14 mouse cellular contexts compared by ENCODE assay signal in the genomic region with DNA sequence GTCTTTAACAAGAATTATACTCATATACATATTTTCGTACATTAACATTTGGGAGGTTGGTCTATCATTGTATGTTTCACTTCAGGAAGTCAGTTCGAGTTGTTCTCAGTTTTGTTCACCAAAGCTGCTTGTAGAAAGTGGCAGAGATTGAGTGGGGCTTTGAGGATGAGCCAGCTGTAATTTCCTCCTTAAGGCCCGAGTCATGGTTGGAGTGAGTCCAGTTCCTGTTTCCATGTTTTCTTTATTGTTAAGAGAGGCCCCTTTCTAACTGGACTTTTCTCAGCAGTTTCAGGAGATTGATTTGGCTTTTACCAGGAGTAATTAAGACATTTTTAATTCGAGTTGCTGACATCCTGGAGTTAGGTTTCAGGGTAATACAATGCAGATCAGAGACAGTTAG.
DNase-seq lines count a peak whose midpoint lies in the region; ATAC-seq and TF ChIP-seq lines count a peak whose summit lies in the region.
"Had no signal": no experiment of that assay in that cellular context is flagged by ENCODE, and none has a peak within 500 bp of the region (broad histone marks: within the 10 kb centered on the region; RNA-seq: fewer than 3 reads in every experiment).

No protein-coding gene starts in this region.

- no peak for TF ChIP-seq CTCF in midbrain, postnatal 0 days (IDR thresholded peaks at IDR 0.05)

- H3K4me3 ChIP-seq in kidney, embryonic 15.5 days (replicated peaks), result no peak overlapping the region
- H3K4me3 ChIP-seq in midbrain, postnatal 0 days (ENCODE audit: low read depth, low read length), result no peak overlapping the region
- H3K4me3 ChIP-seq in midbrain, embryonic 15.5 days, result no peak overlapping the region
- no peak overlapping the region for H3K4me3 ChIP-seq in heart, embryonic 16.5 days (ENCODE audit: low read length)
- H3K4me3 ChIP-seq: liver, embryonic 15.5 days; midbrain, embryonic 10.5 days had no signal

- H3K27me3 ChIP-seq in kidney, embryonic 15.5 days, result no peaks in the 10 kb centered on the region
- no peaks in the 10 kb centered on the region for H3K27me3 ChIP-seq in midbrain, postnatal 0 days (ENCODE audit: insufficient read depth, low read length)
- no peaks in the 10 kb centered on the region for H3K27me3 ChIP-seq in midbrain, embryonic 15.5 days (replicated peaks)
- H3K27me3 ChIP-seq in heart, embryonic 16.5 days (ENCODE audit: control insufficient read depth, insufficient read depth, low read length), result no peaks in the 10 kb centered on the region
- H3K27me3 ChIP-seq: liver, embryonic 15.5 days had no signal

- ATAC-seq in kidney, embryonic 15.5 days (replicated peaks; ENCODE audit: low FRiP score), result 0 out of 2 replicates have a peak, but pooled peaks have one; percentile 41
- ATAC-seq in midbrain, postnatal 0 days (ENCODE audit: low FRiP score), result no peak
- ATAC-seq in midbrain, embryonic 15.5 days (replicated peaks), result no peak
- no peak for ATAC-seq in heart, embryonic 16.5 days (replicated peaks; ENCODE audit: extremely low read depth, insufficient read depth, low FRiP score)

- H3K4me2 ChIP-seq in kidney, embryonic 15.5 days, result no peak overlapping the region
- no peak overlapping the region for H3K4me2 ChIP-seq in midbrain, postnatal 0 days (ENCODE audit: low read depth, low read length, poor library complexity, severe bottlenecking)
- H3K4me2 ChIP-seq in midbrain, embryonic 15.5 days, result no peak overlapping the region
- no peak overlapping the region for H3K4me2 ChIP-seq in heart, embryonic 16.5 days (ENCODE audit: low read depth, low read length)
- H3K4me2 ChIP-seq: hindbrain, embryonic 14.5 days; liver, embryonic 15.5 days had no signal

- H3K4me1 ChIP-seq in kidney, embryonic 15.5 days, result peaks cover 22% of the 10 kb centered on the region
- no peaks in the 10 kb centered on the region for H3K4me1 ChIP-seq in midbrain, postnatal 0 days (ENCODE audit: insufficient read depth, low read length)
- no peaks in the 10 kb centered on the region for H3K4me1 ChIP-seq in midbrain, embryonic 15.5 days
- peaks cover 5% of the 10 kb centered on the region; the same call in 1 of the 2 replicates for H3K4me1 ChIP-seq in heart, embryonic 16.5 days (ENCODE audit: control insufficient read depth, insufficient read depth, low read length)
- H3K4me1 ChIP-seq: liver, embryonic 15.5 days; midbrain, embryonic 10.5 days had no signal

- peak overlapping the region; percentile 27; the same call in 1 of the 2 replicates for H3K27ac ChIP-seq in kidney, embryonic 15.5 days
- no peak overlapping the region for H3K27ac ChIP-seq in midbrain, postnatal 0 days (ENCODE audit: low read depth, low read length)
- no peak overlapping the region for H3K27ac ChIP-seq in midbrain, embryonic 15.5 days
- 0 out of 2 replicates have a peak overlapping the region, but pooled peaks have one; percentile 14 for H3K27ac ChIP-seq in heart, embryonic 16.5 days (ENCODE audit: low read length)
- H3K27ac ChIP-seq: hindbrain, embryonic 14.5 days; liver, embryonic 15.5 days; midbrain, embryonic 10.5 days had no signal

- DNase-seq in kidney, adult 11 months, result no peak
- DNase-seq in midbrain, postnatal 0 days (ENCODE audit: low spot score), result peak; percentile 6
- DNase-seq in layer of hippocampus, adult 9-10 months (ENCODE audit: low spot score), result no peak
- DNase-seq in gastrocnemius, postnatal 4 days (ENCODE audit: low spot score in 2 of 2), result no peak
- DNase-seq: cerebellum, adult 9-10 months; gastrocnemius, postnatal 14 days; layer of hippocampus, postnatal 36 days; left cerebral cortex, postnatal 4 days had no signal

- 27% methylated on average over 4 of the region's 4 CpGs for WGBS in kidney, embryonic 15.5 days
- WGBS in midbrain, postnatal 0 days, result 57% methylated on average over 4 of the region's 4 CpGs
- WGBS in midbrain, embryonic 15.5 days, result 66% methylated on average over 4 of the region's 4 CpGs
- 44% methylated on average over 4 of the region's 4 CpGs for WGBS in heart, embryonic 16.5 days

- H3K9ac ChIP-seq in kidney, embryonic 15.5 days, result no peak overlapping the region
- no peak overlapping the region for H3K9ac ChIP-seq in midbrain, postnatal 0 days (replicated peaks; ENCODE audit: low read length, poor library complexity, severe bottlenecking)
- no peak overlapping the region for H3K9ac ChIP-seq in midbrain, embryonic 15.5 days
- H3K9ac ChIP-seq in heart, embryonic 16.5 days (ENCODE audit: low read length), result no peak overlapping the region
- H3K9ac ChIP-seq: hindbrain, embryonic 14.5 days; liver, embryonic 15.5 days had no signal

- H3K36me3 ChIP-seq in kidney, embryonic 15.5 days, result no peaks in the 10 kb centered on the region
- no peaks in the 10 kb centered on the region for H3K36me3 ChIP-seq in midbrain, postnatal 0 days (ENCODE audit: insufficient read depth, low read length)
- H3K36me3 ChIP-seq in midbrain, embryonic 15.5 days (replicated peaks), result no peaks in the 10 kb centered on the region
- no peaks in the 10 kb centered on the region for H3K36me3 ChIP-seq in heart, embryonic 16.5 days (ENCODE audit: control insufficient read depth, insufficient read depth)
- H3K36me3 ChIP-seq: liver, embryonic 15.5 days; midbrain, embryonic 10.5 days had no signal

- no peaks in the 10 kb centered on the region for H3K9me3 ChIP-seq in kidney, embryonic 15.5 days (replicated peaks)
- H3K9me3 ChIP-seq in midbrain, postnatal 0 days (ENCODE audit: low read length), result no peaks in the 10 kb centered on the region
- H3K9me3 ChIP-seq in midbrain, embryonic 15.5 days, result no peaks in the 10 kb centered on the region
- H3K9me3 ChIP-seq in heart, embryonic 16.5 days (replicated peaks; ENCODE audit: control insufficient read depth, low read length), result no peaks in the 10 kb centered on the region
- H3K9me3 ChIP-seq: liver, embryonic 15.5 days; midbrain, embryonic 10.5 days had no signal

Comparison
In these comparisons a context has a peak if more than half of its experiments do, and no peak if none do; other contexts are left out.
1. H3K27ac ChIP-seq: peak in kidney, embryonic 15.5 days (single experiment) and heart, embryonic 16.5 days (single experiment); none in midbrain, postnatal 0 days (single experiment) and midbrain, embryonic 15.5 days (single experiment).